Mouse (Mus musculus): ENCODE measurements around the gene Ppat.
"Not testable (repeated sequence)": the region's sequence is repeated elsewhere in the genome, so short reads cannot be mapped to it uniquely, and the experiment has no call there.

Ppat gene

GRCm38 (mm10) chr5:76947142-76947541 is 4.2 kb downstream of the Ppat start:
- DNase-seq, result no peak

- no peak for DNase-seq
Measured at GRCm38 (mm10) chr5:76945678-76946033, 5.7 kb downstream of the Ppat start.

- no peak for DNase-seq
Measured at GRCm38 (mm10) chr5:76944965-76945677, 6.3 kb downstream of the Ppat start.

GRCm38 (mm10) chr5:76942505-76942904 is 8.9 kb downstream of the Ppat start:
- DNase-seq, result no peak

- DNase-seq, result no peak
Measured at GRCm38 (mm10) chr5:76941975-76942374, 9.4 kb downstream of the Ppat start.

- no peak for DNase-seq
Measured at GRCm38 (mm10) chr5:76939717-76940116, 11.7 kb downstream of the Ppat start.

GRCm38 (mm10) chr5:76929180-76929877 is 22.0 kb downstream of the Ppat start:
- no peak for DNase-seq

GRCm38 (mm10) chr5:76928124-76928832 is 23.1 kb downstream of the Ppat start:
- DNase-seq, result no peak

GRCm38 (mm10) chr5:76924296-76924695 is 27.1 kb downstream of the Ppat start:
- DNase-seq, result no peak

- DNase-seq, result no peak
Measured at GRCm38 (mm10) chr5:76923428-76923827, 27.9 kb downstream of the Ppat start.

GRCm38 (mm10) chr5:76922833-76923232 is 28.5 kb downstream of the Ppat start:
- DNase-seq, result no peak

- not testable (repeated sequence) for DNase-seq
Measured at GRCm38 (mm10) chr5:76912522-76912921, 38.9 kb downstream of the Ppat start.

- DNase-seq, result no peak
Measured at GRCm38 (mm10) chr5:76910807-76911206, 40.6 kb downstream of the Ppat start.

- DNase-seq, result no peak
Measured at GRCm38 (mm10) chr5:76906155-76906499, 45.3 kb downstream of the Ppat start.

GRCm38 (mm10) chr5:76905405-76906154 is 45.8 kb downstream of the Ppat start, which contains the start of gene Aasdh:
Gene Aasdh (minus strand): TSS chr5:76905514.
- DNase-seq, result peak; percentile 97

- peak; percentile 6 for DNase-seq
Measured at GRCm38 (mm10) chr5:76904713-76905404, 46.5 kb downstream of the Ppat start.

- DNase-seq, result no peak
Measured at GRCm38 (mm10) chr5:76902131-76902530, 49.2 kb downstream of the Ppat start.

- no peak for DNase-seq
Measured at GRCm38 (mm10) chr5:76893084-76893483, 58.3 kb downstream of the Ppat start.

GRCm38 (mm10) chr5:76892608-76893007 is 58.8 kb downstream of the Ppat start:
- DNase-seq, result no peak

- DNase-seq, result no peak
Measured at GRCm38 (mm10) chr5:76887011-76887410, 64.4 kb downstream of the Ppat start.

GRCm38 (mm10) chr5:76884107-76884506 is 67.3 kb downstream of the Ppat start:
- DNase-seq, result no peak

GRCm38 (mm10) chr5:76876106-76876758 is 75.1 kb downstream of the Ppat start:
- DNase-seq, result no peak
